Comparison of ENCODE assay signal across 8 mouse cellular contexts in genomic region chr8:116946268-116946838, GRCm38 (mm10). TPM values are rescaled to one million over a fixed set of nuclear protein-coding genes. Genes with fewer than 3 reads are reported as not detected.
A peak's percentile ranks its signal among the peaks of the same experiment; 100 is the strongest.
DNase-seq lines count a peak whose midpoint lies in the region; ATAC-seq and TF ChIP-seq lines count a peak whose summit lies in the region.

No protein-coding gene starts in this region.

- H3K9ac ChIP-seq in forebrain, embryonic 13.5 days: peak overlapping the region; percentile 9; the same call in 1 of the 2 replicates
- no peak overlapping the region for H3K9ac ChIP-seq in forebrain, embryonic 16.5 days (replicated peaks; ENCODE audit: low read depth, low read length)
- no peak overlapping the region for H3K9ac ChIP-seq in liver, adult 2 months (ENCODE audit: low read depth, low read length)

- H3K27me3 ChIP-seq in forebrain, embryonic 13.5 days: no peaks in the 10 kb centered on the region
- no peaks in the 10 kb centered on the region for H3K27me3 ChIP-seq in forebrain, embryonic 16.5 days (replicated peaks; ENCODE audit: control insufficient read depth, insufficient read depth, low read length)
- no peaks in the 10 kb centered on the region for H3K27me3 ChIP-seq in heart, embryonic 10.5 days (ENCODE audit: insufficient read depth, poor library complexity, severe bottlenecking)
- H3K27me3 ChIP-seq in liver, adult 2 months (ENCODE audit: control insufficient read depth, insufficient read depth, low read length): no peaks in the 10 kb centered on the region
- no peaks in the 10 kb centered on the region for H3K27me3 ChIP-seq in small intestine, adult 2 months (ENCODE audit: control insufficient read depth, insufficient read depth, low read length)

- no peak overlapping the region for H3K4me2 ChIP-seq in forebrain, embryonic 13.5 days
- no peak overlapping the region for H3K4me2 ChIP-seq in forebrain, embryonic 16.5 days (ENCODE audit: low read length)

- peak; percentile 84 for DNase-seq in heart, embryonic 10.5 days (ENCODE audit: low spot score)
- no peak for DNase-seq in liver, adult 2 months (ENCODE audit: extremely low read depth, low read depth, low spot score)
- DNase-seq in ovary, postnatal 14 days (ENCODE audit: low spot score): no peak
- no peak for DNase-seq in gastrocnemius, adult 8-10 months (ENCODE audit: low spot score in 2 of 2)

- H3K27ac ChIP-seq in forebrain, embryonic 13.5 days: no peak overlapping the region
- no peak overlapping the region for H3K27ac ChIP-seq in forebrain, embryonic 16.5 days (ENCODE audit: low read length)
- H3K27ac ChIP-seq in heart, embryonic 10.5 days: peak overlapping the region; percentile 80
- H3K27ac ChIP-seq in liver, adult 2 months (replicated peaks; ENCODE audit: insufficient read depth, low read depth, low read length): 0 out of 2 replicates have a peak overlapping the region, but pooled peaks have one; percentile 6
- H3K27ac ChIP-seq in small intestine, adult 2 months (ENCODE audit: insufficient read depth, low read depth, low read length): no peak overlapping the region

- H3K9me3 ChIP-seq in forebrain, embryonic 13.5 days (replicated peaks): no peaks in the 10 kb centered on the region
- no peaks in the 10 kb centered on the region for H3K9me3 ChIP-seq in forebrain, embryonic 16.5 days (ENCODE audit: control insufficient read depth, low read length)
- H3K9me3 ChIP-seq in heart, embryonic 10.5 days: no peaks in the 10 kb centered on the region

- TF ChIP-seq POLR2A in liver, adult 2 months (IDR thresholded peaks at IDR 0.05; ENCODE audit: extremely low read depth, insufficient read depth, low read length): no peak
- TF ChIP-seq POLR2A in small intestine, adult 2 months (IDR thresholded peaks at IDR 0.05; ENCODE audit: low read depth, low read length): no peak

- peaks cover 31% of the 10 kb centered on the region; the same call in 1 of the 2 replicates for H3K79me2 ChIP-seq in liver, adult 2 months (ENCODE audit: control insufficient read depth, insufficient read depth, low read length)

- H3K4me3 ChIP-seq in forebrain, embryonic 13.5 days: no peak overlapping the region
- H3K4me3 ChIP-seq in forebrain, embryonic 16.5 days (replicated peaks; ENCODE audit: low read length): no peak overlapping the region
- peak overlapping the region; percentile 31 for H3K4me3 ChIP-seq in heart, embryonic 10.5 days
- H3K4me3 ChIP-seq in liver, adult 2 months (ENCODE audit: insufficient read depth, low read depth, low read length): peak overlapping the region; percentile 21
- H3K4me3 ChIP-seq in small intestine, adult 2 months (ENCODE audit: low read depth, low read length): peak overlapping the region; percentile 34

- H3K36me3 ChIP-seq in forebrain, embryonic 13.5 days (ENCODE audit: poor library complexity, severe bottlenecking): no peaks in the 10 kb centered on the region
- no peaks in the 10 kb centered on the region for H3K36me3 ChIP-seq in forebrain, embryonic 16.5 days (ENCODE audit: control insufficient read depth, insufficient read depth)
- no peaks in the 10 kb centered on the region for H3K36me3 ChIP-seq in heart, embryonic 10.5 days
- no peaks in the 10 kb centered on the region for H3K36me3 ChIP-seq in liver, adult 2 months (ENCODE audit: control insufficient read depth, insufficient read depth, low read length)
- H3K36me3 ChIP-seq in small intestine, adult 2 months (ENCODE audit: control insufficient read depth, insufficient read depth, low read length): no peaks in the 10 kb centered on the region

- TF ChIP-seq CTCF in liver, adult 2 months (IDR thresholded peaks at IDR 0.05; ENCODE audit: low read depth, low read length): no peak
- TF ChIP-seq CTCF in small intestine, adult 2 months (IDR thresholded peaks at IDR 0.05; ENCODE audit: extremely low read depth, insufficient read length, insufficient replicate concordance, low read depth, low read length): no peak

- WGBS in forebrain, embryonic 13.5 days: 85% methylated on average over 21 of the region's 21 CpGs
- 82% methylated on average over 21 of the region's 21 CpGs for WGBS in forebrain, embryonic 16.5 days
- 34% methylated on average over 21 of the region's 21 CpGs for WGBS in heart, embryonic 10.5 days
- 73% methylated on average over 21 of the region's 21 CpGs for WGBS in liver, adult 2 months
- 78% methylated on average over 21 of the region's 21 CpGs for WGBS in small intestine, adult 2 months

- peaks cover 25% of the 10 kb centered on the region for H3K4me1 ChIP-seq in forebrain, embryonic 13.5 days
- H3K4me1 ChIP-seq in forebrain, embryonic 16.5 days (replicated peaks; ENCODE audit: control insufficient read depth, insufficient read depth, low read length): peaks cover 13% of the 10 kb centered on the region
- H3K4me1 ChIP-seq in heart, embryonic 10.5 days: peaks cover 51% of the 10 kb centered on the region
- H3K4me1 ChIP-seq in liver, adult 2 months (ENCODE audit: control insufficient read depth, insufficient read depth, low read length): peaks cover 11% of the 10 kb centered on the region; the same call in 1 of the 2 replicates
- H3K4me1 ChIP-seq in small intestine, adult 2 months (ENCODE audit: control insufficient read depth, insufficient read depth, insufficient read length, low read length): peaks cover 15% of the 10 kb centered on the region

- ATAC-seq in forebrain, embryonic 13.5 days: no peak
- ATAC-seq in forebrain, embryonic 16.5 days: no peak
- peak; percentile 63 for ATAC-seq in CD4-positive, CD25-positive, alpha-beta regulatory T cell, adult 4 months

RNA-seq across cellular contexts. Expression of gene Atmin, which starts 3.2 kb away (rescaled TPM):
- 13.0 and 15.9 TPM in 2 replicates for polyA plus RNA-seq in forebrain, embryonic 13.5 days (2015; fragmentation: Nextera tagmentation; extraction: Ambion mirVana)
- 17.6 and 19.1 TPM in 2 replicates for polyA plus RNA-seq in forebrain, embryonic 16.5 days (2015; fragmentation: Nextera tagmentation; extraction: Ambion mirVana)
- 1 to 10 TPM; 6.4 TPM for polyA plus RNA-seq in CD4-positive, CD25-positive, alpha-beta regulatory T cell, adult 4 months (2017; shearing (Covaris generic))
- 8.6 and 11.2 TPM in 2 replicates for polyA plus RNA-seq in heart, embryonic 10.5 days (2016; fragmentation: Nextera tagmentation; extraction: Ambion mirVana)
- total RNA-seq in liver, adult 2 months (2014; rRNA removed): 2.9 and 3.7 TPM in 2 replicates
- polyA plus RNA-seq in liver, adult 2 months (2012; rRNA removed): 3.9 and 4.1 TPM in 2 replicates
- polyA plus RNA-seq in small intestine, adult 2 months (2012; rRNA removed): 6.7 and 10.4 TPM in 2 replicates
- total RNA-seq in gastrocnemius, adult 8-10 months (2022): 10 to 100 TPM; 29.7 to 35.3 (median 30.7) TPM

RNA-seq across cellular contexts. Expression of gene Cenpn, which starts 24.8 kb away (rescaled TPM):
- 33.1 and 35.4 TPM in 2 replicates for polyA plus RNA-seq in forebrain, embryonic 13.5 days (2015; fragmentation: Nextera tagmentation; extraction: Ambion mirVana)
- polyA plus RNA-seq in forebrain, embryonic 16.5 days (2015; fragmentation: Nextera tagmentation; extraction: Ambion mirVana): 13.5 and 15.2 TPM in 2 replicates
- polyA plus RNA-seq in CD4-positive, CD25-positive, alpha-beta regulatory T cell, adult 4 months (2017; shearing (Covaris generic)): 1 to 10 TPM; 2.9 to 8.8 TPM
- 36.9 and 45.5 TPM in 2 replicates for polyA plus RNA-seq in heart, embryonic 10.5 days (2016; fragmentation: Nextera tagmentation; extraction: Ambion mirVana)
- 0.74 and 1.3 TPM in 2 replicates for total RNA-seq in liver, adult 2 months (2014; rRNA removed)
- polyA plus RNA-seq in liver, adult 2 months (2012; rRNA removed): 0.44 and 0.72 TPM in 2 replicates
- 0.91 and 1.8 TPM in 2 replicates for polyA plus RNA-seq in small intestine, adult 2 months (2012; rRNA removed)
- total RNA-seq in gastrocnemius, adult 8-10 months (2022): under 1 TPM; 0.36 to 0.88 (median 0.57) TPM

RNA-seq across cellular contexts. Expression of gene Cmc2, which starts 25.1 kb away (rescaled TPM):
- 58.6 and 67.6 TPM in 2 replicates for polyA plus RNA-seq in forebrain, embryonic 13.5 days (2015; fragmentation: Nextera tagmentation; extraction: Ambion mirVana)
- polyA plus RNA-seq in forebrain, embryonic 16.5 days (2015; fragmentation: Nextera tagmentation; extraction: Ambion mirVana): 28.6 and 30.8 TPM in 2 replicates
- polyA plus RNA-seq in CD4-positive, CD25-positive, alpha-beta regulatory T cell, adult 4 months (2017; shearing (Covaris generic)): 10 to 100 TPM; 36.3 to 38.5 TPM
- 82.0 and 104 TPM in 2 replicates for polyA plus RNA-seq in heart, embryonic 10.5 days (2016; fragmentation: Nextera tagmentation; extraction: Ambion mirVana)
- total RNA-seq in liver, adult 2 months (2014; rRNA removed): 9.3 and 10.9 TPM in 2 replicates
- polyA plus RNA-seq in liver, adult 2 months (2012; rRNA removed): 4.2 and 5.2 TPM in 2 replicates
- 1.5 and 2.6 TPM in 2 replicates for polyA plus RNA-seq in small intestine, adult 2 months (2012; rRNA removed)
- 10 to 100 TPM; 20.8 to 29.6 (median 26.8) TPM for total RNA-seq in gastrocnemius, adult 8-10 months (2022)

RNA-seq across cellular contexts. Expression of gene 1700030J22Rik, which starts 32.4 kb away (rescaled TPM):
- polyA plus RNA-seq in forebrain, embryonic 13.5 days (2015; fragmentation: Nextera tagmentation; extraction: Ambion mirVana): 3.9 and 4.1 TPM in 2 replicates
- polyA plus RNA-seq in forebrain, embryonic 16.5 days (2015; fragmentation: Nextera tagmentation; extraction: Ambion mirVana): 6.1 and 6.8 TPM in 2 replicates
- not detected for polyA plus RNA-seq in CD4-positive, CD25-positive, alpha-beta regulatory T cell, adult 4 months (2017; shearing (Covaris generic))
- polyA plus RNA-seq in heart, embryonic 10.5 days (2016; fragmentation: Nextera tagmentation; extraction: Ambion mirVana): 0.74 and 1.3 TPM in 2 replicates
- 0.13 and 0.18 TPM in 2 replicates for total RNA-seq in liver, adult 2 months (2014; rRNA removed)
- polyA plus RNA-seq in liver, adult 2 months (2012; rRNA removed): 0.15 and 0.20 TPM in 2 replicates
- 0.08 and 0.16 TPM in 2 replicates for polyA plus RNA-seq in small intestine, adult 2 months (2012; rRNA removed)
- under 1 TPM in 2 of 4 experiments, not detected in 2; 0.13 to 0.16 TPM for total RNA-seq in gastrocnemius, adult 8-10 months (2022)

RNA-seq across cellular contexts. Expression of gene Gcsh, which starts 47.0 kb away (rescaled TPM):
- 111 and 120 TPM in 2 replicates for polyA plus RNA-seq in forebrain, embryonic 13.5 days (2015; fragmentation: Nextera tagmentation; extraction: Ambion mirVana)
- 75.4 and 81.4 TPM in 2 replicates for polyA plus RNA-seq in forebrain, embryonic 16.5 days (2015; fragmentation: Nextera tagmentation; extraction: Ambion mirVana)
- polyA plus RNA-seq in CD4-positive, CD25-positive, alpha-beta regulatory T cell, adult 4 months (2017; shearing (Covaris generic)): 10 to 100 TPM; 23.1 to 28.6 TPM
- 106 and 140 TPM in 2 replicates for polyA plus RNA-seq in heart, embryonic 10.5 days (2016; fragmentation: Nextera tagmentation; extraction: Ambion mirVana)
- 146 and 161 TPM in 2 replicates for total RNA-seq in liver, adult 2 months (2014; rRNA removed)
- polyA plus RNA-seq in liver, adult 2 months (2012; rRNA removed): 75.7 and 96.4 TPM in 2 replicates
- polyA plus RNA-seq in small intestine, adult 2 months (2012; rRNA removed): 11.2 and 14.6 TPM in 2 replicates
- total RNA-seq in gastrocnemius, adult 8-10 months (2022): 10 to 100 TPM; 43.1 to 47.4 (median 44.0) TPM

Comparison
In these comparisons a context has a peak if more than half of its experiments do, and no peak if none do; other contexts are left out.
1. H3K27ac ChIP-seq: peak in heart, embryonic 10.5 days (single experiment) and liver, adult 2 months (single experiment); none in forebrain, embryonic 13.5 days (single experiment), forebrain, embryonic 16.5 days (single experiment) and small intestine, adult 2 months (single experiment).
2. H3K4me3 ChIP-seq: peak in heart, embryonic 10.5 days (single experiment), liver, adult 2 months (single experiment) and small intestine, adult 2 months (single experiment); none in forebrain, embryonic 13.5 days (single experiment) and forebrain, embryonic 16.5 days (single experiment).